Mouse (Mus musculus) embryonic stem cell, embryonic (primary cell): ENCODE results near the gene Vps50.
"Not testable (repeated sequence)": the region's sequence is repeated elsewhere in the genome, so short reads cannot be mapped to it uniquely, and the experiment has no call there.

Experiments
- CTCF ChIA-PET, 4 experiments: fragments of 300-600 bp in 2 of 4; fragments of 350-600 bp in 2 of 4; sonication (Branson Sonifier 250); formaldehyde crosslinking; loops; one replicate each; lab custom pipeline; 2022; ENCODE audit warnings: inconsistent platforms in 2 of 4; lab: Charles Lee
- POLR2A ChIA-PET, 4 experiments: fragments of 300-600 bp in 2 of 4; fragments of 350-600 bp in 2 of 4; sonication (Branson Sonifier 250); formaldehyde crosslinking; loops; one replicate each; lab custom pipeline; 2022; ENCODE audit warnings: antibody characterized with exemption in 4 of 4, inconsistent platforms in 1 of 4; lab: Charles Lee

Gene Vps50

GRCm38 (mm10) chr6:3573787-3574186 is 75.6 kb downstream of the Vps50 start:
- CTCF ChIA-PET: no interaction called here
- POLR2A ChIA-PET: interaction anchor here in 2 of 4 experiments (0.9 to 2.0 kb wide), 4 partner anchors 12 to 17 kb away, joined by 3 to 7 read pairs (median 3); no protein-coding TSS in a partner anchor

GRCm38 (mm10) chr6:3585402-3585801 is 87.2 kb downstream of the Vps50 start:
- POLR2A ChIA-PET: interaction anchor here in 1 of 4 experiments (2.1 kb wide), 1 partner anchor 11 kb away, joined by 7 read pairs; no protein-coding TSS in a partner anchor
- CTCF ChIA-PET: no interaction called here

- ChIA-PET CTCF (no interaction called here), POLR2A (no interaction called here)
Measured at GRCm38 (mm10) chr6:3590289-3590904, 92.2 kb downstream of the Vps50 start.

GRCm38 (mm10) chr6:3594246-3594645 is 96.1 kb downstream of the Vps50 start:
- ChIA-PET POLR2A (no interaction called here), CTCF (no interaction called here)

- ChIA-PET CTCF (no interaction called here), POLR2A (no interaction called here)
Measured at GRCm38 (mm10) chr6:3612827-3613226, 114.6 kb downstream of the Vps50 start.

GRCm38 (mm10) chr6:3620428-3621387 is 122.5 kb downstream of the Vps50 start:
- POLR2A ChIA-PET: not testable (repeated sequence)
- CTCF ChIA-PET: interaction anchor here in 2 of 4 experiments (0.7 kb wide), 2 partner anchors 46 to 110 kb away, joined by 3 to 4 read pairs; no protein-coding TSS in a partner anchor
